8 mouse cellular contexts compared by ENCODE assay signal in the genomic region with DNA sequence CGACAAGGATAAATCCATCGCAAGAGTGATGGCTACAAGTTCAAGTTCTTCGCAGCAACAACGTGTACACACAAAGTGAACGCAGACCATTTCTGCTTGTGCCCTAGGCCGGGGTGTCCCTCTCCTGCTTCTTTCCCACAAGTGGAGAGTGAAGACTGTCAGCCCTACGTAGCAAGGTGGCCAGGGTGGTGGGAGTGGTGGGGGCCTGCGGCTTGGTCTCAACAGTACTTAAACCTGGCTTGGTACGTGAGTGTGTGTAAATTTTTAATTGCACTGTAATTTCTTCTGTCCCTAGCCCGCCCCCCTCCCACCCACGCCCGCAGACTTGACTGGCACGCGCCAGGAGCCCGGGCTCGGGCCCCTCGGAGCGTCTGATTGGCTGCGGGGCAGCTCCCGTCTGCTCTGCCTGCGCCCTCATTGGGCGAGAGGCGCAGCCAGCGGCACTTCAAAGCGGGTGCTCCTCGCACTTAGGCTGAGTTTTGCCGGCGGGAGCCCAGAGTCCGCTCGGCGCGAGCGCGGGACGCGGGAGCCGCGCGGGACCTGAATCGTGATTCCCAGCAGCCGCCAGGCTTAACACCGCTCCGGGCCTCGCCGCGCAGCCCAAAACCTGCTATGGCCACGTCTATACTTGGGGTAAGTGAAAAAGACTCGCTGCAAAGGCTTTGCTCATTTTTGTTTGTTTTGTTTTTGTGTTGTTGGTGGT. TPM values are rescaled to one million over a fixed set of nuclear protein-coding genes. Genes with fewer than 3 reads are reported as not detected.
DNase-seq lines count a peak whose midpoint lies in the region; ATAC-seq lines count a peak whose summit lies in the region.

TSS of gene Sp9 (plus strand) at position 467 of the 703 bp plus-strand sequence.

- no peaks in the 10 kb centered on the region for H3K36me3 ChIP-seq in heart, embryonic 11.5 days (ENCODE audit: control insufficient read depth, insufficient read depth, low read length)
- H3K36me3 ChIP-seq in midbrain, embryonic 13.5 days, result no peaks in the 10 kb centered on the region

- under 1% methylated on average over 48 of the region's 48 CpGs for WGBS in heart, embryonic 11.5 days (ENCODE audit: insufficient replicate concordance)
- WGBS in midbrain, embryonic 13.5 days, result under 1% methylated on average over 48 of the region's 48 CpGs

- peaks cover 78% of the 10 kb centered on the region for H3K27me3 ChIP-seq in heart, embryonic 11.5 days (ENCODE audit: control insufficient read depth, insufficient read depth, low read length)
- H3K27me3 ChIP-seq in midbrain, embryonic 13.5 days, result peaks cover 84% of the 10 kb centered on the region

- peak within 1 kb of the TSS; percentile 48 for H3K4me3 ChIP-seq in heart, embryonic 11.5 days (ENCODE audit: low read depth, low read length)
- H3K4me3 ChIP-seq in midbrain, embryonic 13.5 days (replicated peaks), result peak within 1 kb of the TSS; percentile 50

- H3K27ac ChIP-seq in heart, embryonic 11.5 days (ENCODE audit: low read depth, low read length), result no peak within 1 kb of the TSS
- H3K27ac ChIP-seq in midbrain, embryonic 13.5 days, result peak within 1 kb of the TSS; percentile 81

- H3K9ac ChIP-seq in heart, embryonic 11.5 days (ENCODE audit: low read depth, low read length), result peak within 1 kb of the TSS; percentile 22; the same call in 1 of the 2 replicates
- peak within 1 kb of the TSS; percentile 68 for H3K9ac ChIP-seq in midbrain, embryonic 13.5 days (replicated peaks)

- DNase-seq in adrenal gland, adult (ENCODE audit: inconsistent age in 2 of 2, low spot score in 1 of 2), result peak; percentile 29 to 71
- no peak for DNase-seq in adrenal gland, postnatal 4 days (ENCODE audit: low spot score in 2 of 2)
- DNase-seq in spleen, adult 18-20 months, result peak; percentile 23 to 40
- DNase-seq in spleen, adult 12 weeks (ENCODE audit: low spot score), result no peak
- peak; percentile 50 for DNase-seq in kidney, postnatal 14 days
- peak; percentile 82 for DNase-seq in thymus, postnatal 0 days (ENCODE audit: low spot score)

- H3K4me1 ChIP-seq in heart, embryonic 11.5 days (ENCODE audit: control insufficient read depth, insufficient read depth, low read length), result peaks cover 26% of the 10 kb centered on the region
- peaks cover 45% of the 10 kb centered on the region for H3K4me1 ChIP-seq in midbrain, embryonic 13.5 days (replicated peaks)

- H3K4me2 ChIP-seq in heart, embryonic 11.5 days, result peak within 1 kb of the TSS; percentile 79
- peak within 1 kb of the TSS; percentile 57 for H3K4me2 ChIP-seq in midbrain, embryonic 13.5 days (replicated peaks)

- H3K9me3 ChIP-seq in heart, embryonic 11.5 days (replicated peaks; ENCODE audit: control insufficient read depth, low read length), result no peaks in the 10 kb centered on the region
- no peaks in the 10 kb centered on the region for H3K9me3 ChIP-seq in midbrain, embryonic 13.5 days

- 0 out of 2 replicates have a peak, but pooled peaks have one; percentile 54 for ATAC-seq in heart, embryonic 11.5 days (replicated peaks; ENCODE audit: insufficient number of reproducible peaks, low FRiP score, low TSS enrichment)
- peak; percentile 87 for ATAC-seq in midbrain, embryonic 13.5 days

RNA-seq across cellular contexts. Expression of gene Sp9, which starts in this region (rescaled TPM):
- total RNA-seq in adrenal gland, postnatal 4 days (2021), result under 1 TPM in 1 of 2 experiments, not detected in 1; 0.20 TPM
- polyA plus RNA-seq in heart, embryonic 11.5 days (2014; fragmentation: Nextera tagmentation; extraction: Ambion mirVana), result 0.04 TPM in 1 of 2 replicates, not detected in the other
- polyA plus RNA-seq in midbrain, embryonic 13.5 days (2015; fragmentation: Nextera tagmentation; extraction: Ambion mirVana), result 6.1 and 8.9 TPM in 2 replicates
- 0.03 TPM in 1 of 2 replicates, not detected in the other for polyA plus RNA-seq in thymus, postnatal 0 days (2015; fragmentation: Nextera tagmentation; extraction: Ambion mirVana)

Comparison
In these comparisons a context has a peak if more than half of its experiments do, and no peak if none do; other contexts are left out.
1. DNase-seq: peak in adrenal gland, adult (2 of 2), spleen, adult 18-20 months (2 of 2) and kidney, postnatal 14 days (single experiment); none in adrenal gland, postnatal 4 days (0 of 2) and spleen, adult 12 weeks (single experiment).
2. Peak in ATAC-seq, H3K4me3 ChIP-seq, H3K9ac ChIP-seq and H3K4me2 ChIP-seq in heart, embryonic 11.5 days; RNA of the gene not detected or under 1 TPM.
3. Peak in DNase-seq in thymus, postnatal 0 days; RNA of the gene not detected or under 1 TPM.